Mouse (Mus musculus): ENCODE data around the gene Uck1. TPM values are rescaled to one million over a fixed set of nuclear protein-coding genes. Genes with fewer than 3 reads are reported as not detected.

The Uck1 gene
- total and polyA plus RNA-seq, 3 experiments: 60.6 to 73.7 TPM; not detected in 1

GRCm38 (mm10) chr2:32238708-32239435 is 21.1 kb downstream of the Uck1 start:
- Histone ChIP-seq H3K27ac (ENCODE audit: control insufficient read depth, low read depth, low read length) (peak overlapping the region; percentile 76), H3K9ac (ENCODE audit: control insufficient read depth, low read depth, low read length, poor library complexity, severe bottlenecking) (no peak overlapping the region), H3K4me3 (ENCODE audit: control insufficient read depth in 1 of 2, insufficient read depth in 1 of 2, low read depth in 2 of 2, low read length in 2 of 2) (no peak overlapping the region), H3K4me1 (ENCODE audit: control insufficient read depth in 1 of 2, insufficient read depth in 2 of 2, low read length in 2 of 2) (peaks cover 15 to 29% of the 10 kb centered on the region in 2 experiments), H3K27me3 (ENCODE audit: control insufficient read depth in 1 of 2, insufficient read depth in 2 of 2, low read length in 2 of 2) (no peaks in the 10 kb centered on the region), H3K36me3 (ENCODE audit: control insufficient read depth in 1 of 2, insufficient read depth in 2 of 2, low read length in 2 of 2) (peaks cover 2 to 38% of the 10 kb centered on the region in 2 experiments; a peak in 3 of 4 replicates), H3K79me2 (ENCODE audit: control insufficient read depth, insufficient read depth, low read length, poor library complexity) (peaks cover 4% of the 10 kb centered on the region; the same call in 1 of the 2 replicates), H3K9me3 (replicated peaks; ENCODE audit: insufficient read depth, low read length) (no peaks in the 10 kb centered on the region)
- TF ChIP-seq EP300 (IDR thresholded peaks at IDR 0.05; ENCODE audit: low read depth in 1 of 2, low read length in 2 of 2) (peak; percentile 86 to 94), TAL1 (IDR thresholded peaks at IDR 0.05; ENCODE audit: low read length) (peak; percentile 75), GATA1 (IDR thresholded peaks at IDR 0.05; ENCODE audit: low read depth, low read length) (peak; percentile 94), MYB (IDR thresholded peaks at IDR 0.05; ENCODE audit: low read depth, low read length) (no peak), RAD21 (IDR thresholded peaks at IDR 0.05; ENCODE audit: low read depth, low read length) (no peak), USF1 (IDR thresholded peaks at IDR 0.05; ENCODE audit: low read depth, low read length) (no peak), MAX (IDR thresholded peaks at IDR 0.05; ENCODE audit: low read length) (peak; percentile 63), ETS1 (IDR thresholded peaks at IDR 0.05; ENCODE audit: low read depth, low read length) (peak; percentile 70), MEF2A (IDR thresholded peaks at IDR 0.05; ENCODE audit: extremely low read depth, insufficient replicate concordance, low read depth, low read length, poor library complexity, severe bottlenecking) (no peak), UBTF (IDR thresholded peaks at IDR 0.05; ENCODE audit: borderline replicate concordance, insufficient read depth, low read depth, low read length) (no peak), MAFK (IDR thresholded peaks at IDR 0.05; ENCODE audit: borderline replicate concordance, low read depth, low read length) (no peak), JUND (IDR thresholded peaks at IDR 0.05; ENCODE audit: low read depth, low read length) (no peak), MYC (IDR thresholded peaks at IDR 0.05; ENCODE audit: low read depth, low read length) (peak; percentile 11; the same call in 1 of the 2 replicates), ZKSCAN1 (IDR thresholded peaks at IDR 0.05; ENCODE audit: low read depth, low read length) (no peak), SIN3A (IDR thresholded peaks at IDR 0.05; ENCODE audit: low read length) (peak; percentile 56), MXI1 (IDR thresholded peaks at IDR 0.05; ENCODE audit: low read depth, low read length) (peak; percentile 45; the same call in 1 of the 2 replicates), E2F4 (IDR thresholded peaks at IDR 0.05; ENCODE audit: borderline replicate concordance, low read depth, low read length) (no peak), CHD2 (IDR thresholded peaks at IDR 0.05; ENCODE audit: low read length) (no peak), TBP (IDR thresholded peaks at IDR 0.05; ENCODE audit: low read depth, low read length) (peak; percentile 44; the same call in 1 of the 2 replicates), MAZ (IDR thresholded peaks at IDR 0.05; ENCODE audit: low read depth, low read length) (no peak), NELFE (IDR thresholded peaks at IDR 0.05; ENCODE audit: low read depth, low read length) (no peak), RCOR1 (IDR thresholded peaks at IDR 0.05; ENCODE audit: low read depth, low read length) (peak; percentile 83), ZMIZ1 (IDR thresholded peaks at IDR 0.05; ENCODE audit: low read depth, low read length) (no peak), TCF12 (IDR thresholded peaks at IDR 0.05; ENCODE audit: low read depth, low read length) (peak; percentile 90), BHLHE40 (IDR thresholded peaks at IDR 0.05; ENCODE audit: borderline replicate concordance, low read depth, low read length) (no peak)
- peak; percentile 86 for DNase-seq (ENCODE audit: low read depth, low spot score)
